Mouse (Mus musculus): Measurements from ENCODE around the gene Dctpp1. TPM values are rescaled to one million over a fixed set of nuclear protein-coding genes. Genes with fewer than 3 reads are reported as not detected.

The Dctpp1 gene
- polyA plus RNA-seq (2015; fragmentation: Nextera tagmentation; extraction: Ambion mirVana) = 159 and 166 TPM in 2 replicates

DNA sequence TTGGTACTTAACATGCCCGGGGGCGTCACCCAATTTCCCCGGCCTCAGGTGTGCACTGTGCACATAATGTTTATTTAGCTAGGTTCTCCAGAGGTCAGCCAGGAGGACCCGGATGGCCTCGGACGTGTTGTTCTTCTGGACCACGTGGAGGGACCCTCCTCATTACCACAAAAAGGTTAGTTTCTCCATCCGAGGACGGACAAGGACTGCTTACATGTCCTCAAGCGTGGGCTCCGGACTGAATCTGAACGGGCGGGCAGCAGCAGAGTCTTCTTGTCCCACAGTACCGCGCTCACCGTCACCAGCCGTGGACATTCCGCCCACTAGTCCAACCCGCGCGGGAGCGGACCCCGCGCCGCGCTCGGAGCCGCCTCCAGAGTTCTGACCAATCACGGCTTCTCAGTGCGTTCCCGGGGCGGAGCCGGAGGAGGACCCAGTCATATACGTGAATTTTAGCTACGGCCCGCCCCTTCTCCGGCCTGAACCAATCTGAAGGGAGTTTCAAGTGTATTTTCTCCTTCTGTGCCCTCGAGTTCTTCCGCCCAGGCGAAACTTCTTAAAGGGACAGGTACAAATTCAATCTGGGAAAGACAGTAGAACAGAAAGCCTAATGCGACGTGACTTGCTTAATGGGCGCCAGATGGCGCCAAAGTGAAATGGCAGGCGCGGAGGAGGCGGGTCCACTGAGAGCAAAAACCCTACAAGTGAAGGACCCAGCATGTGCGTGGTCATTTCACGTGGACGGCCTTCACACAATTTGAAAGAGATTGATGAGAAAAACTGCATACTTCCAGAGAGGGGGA, at the start of gene Dctpp1:
Gene Dctpp1, minus strand, starts transcription at position 401 of the 803 bp plus-strand sequence.
- peak within 1 kb of the TSS; percentile 64 for H3K9ac ChIP-seq (replicated peaks)
- under 1% methylated on average over 50 of the region's 50 CpGs for WGBS
- no peaks in the 10 kb centered on the region for H3K27me3 ChIP-seq
- no peaks in the 10 kb centered on the region for H3K9me3 ChIP-seq
- ATAC-seq (replicated peaks) = peak; percentile 99
- peaks cover 19% of the 10 kb centered on the region for H3K4me1 ChIP-seq
- peak within 1 kb of the TSS; percentile 39 for H3K27ac ChIP-seq (replicated peaks)
- H3K4me3 ChIP-seq = peak within 1 kb of the TSS; percentile 70
- H3K36me3 ChIP-seq = peaks cover 4% of the 10 kb centered on the region; the same call in 1 of the 2 replicates
- peak within 1 kb of the TSS; percentile 77 for H3K4me2 ChIP-seq (replicated peaks)

DNA sequence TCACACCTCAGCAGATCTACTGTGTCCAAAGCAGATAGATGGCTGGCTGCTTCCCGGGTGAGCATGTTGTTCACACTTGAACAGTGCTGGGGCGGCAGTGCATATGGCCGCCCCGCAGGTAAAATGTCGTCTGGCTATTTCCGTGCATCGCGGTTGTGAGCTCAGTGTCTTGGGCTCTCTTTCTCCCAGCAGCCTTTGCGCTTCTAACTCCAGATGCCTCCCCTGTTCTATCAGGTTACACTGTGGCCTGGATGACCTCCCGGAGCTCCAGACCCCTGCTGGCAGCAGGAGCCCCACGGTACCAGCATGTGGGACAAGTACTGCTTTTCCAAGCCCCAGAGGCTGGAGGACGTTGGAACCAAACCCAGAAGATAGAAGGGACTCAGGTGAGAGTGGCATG, 49.4 kb upstream of the Dctpp1 start:
- no peaks in the 10 kb centered on the region for H3K36me3 ChIP-seq
- H3K9me3 ChIP-seq = no peaks in the 10 kb centered on the region
- no peak for ATAC-seq (replicated peaks)
- no peak overlapping the region for H3K9ac ChIP-seq (replicated peaks)
- no peak overlapping the region for H3K27ac ChIP-seq (replicated peaks)
- 79% methylated on average over 12 of the region's 12 CpGs for WGBS
- no peak overlapping the region for H3K4me3 ChIP-seq
- H3K4me2 ChIP-seq (replicated peaks) = no peak overlapping the region
- H3K4me1 ChIP-seq = no peaks in the 10 kb centered on the region
- H3K27me3 ChIP-seq = no peaks in the 10 kb centered on the region

- H3K4me3 ChIP-seq = no peak overlapping the region
- no peak overlapping the region for H3K4me2 ChIP-seq (replicated peaks)
- H3K36me3 ChIP-seq = no peaks in the 10 kb centered on the region
- no peaks in the 10 kb centered on the region for H3K4me1 ChIP-seq
- H3K27me3 ChIP-seq = no peaks in the 10 kb centered on the region
- 57% methylated on average over 4 of the region's 4 CpGs for WGBS
- H3K9ac ChIP-seq (replicated peaks) = no peak overlapping the region
- H3K9me3 ChIP-seq = no peaks in the 10 kb centered on the region
- ATAC-seq (replicated peaks) = peak; percentile 63; the same call in 1 of the 2 replicates
- H3K27ac ChIP-seq (replicated peaks) = no peak overlapping the region
These were observed 48.4 kb upstream of the Dctpp1 start for GRCm38 (mm10) chr7:127308887-127309286.

DNA sequence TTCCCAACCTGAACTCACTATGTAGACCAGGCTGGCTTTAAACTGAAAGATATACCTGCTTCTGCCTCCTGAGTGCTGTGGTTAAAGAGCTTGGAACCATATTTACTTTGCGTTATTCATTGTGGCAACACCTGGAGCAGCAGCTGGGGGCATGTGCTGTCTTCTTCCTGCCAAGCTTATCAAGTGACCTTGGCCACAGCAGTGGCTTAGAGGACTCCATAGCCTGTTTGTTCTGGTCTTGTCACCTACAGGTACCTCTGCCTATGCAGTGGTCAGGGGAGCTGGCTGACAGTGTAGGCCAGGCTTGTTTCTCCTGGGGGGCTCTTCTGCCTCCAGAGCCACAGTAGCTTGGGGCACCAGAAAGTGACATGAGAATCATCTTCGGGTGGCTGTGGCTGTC, 47.9 kb upstream of the Dctpp1 start:
- H3K9ac ChIP-seq (replicated peaks) = no peak overlapping the region
- no peak overlapping the region for H3K27ac ChIP-seq (replicated peaks)
- no peaks in the 10 kb centered on the region for H3K36me3 ChIP-seq
- no peaks in the 10 kb centered on the region for H3K9me3 ChIP-seq
- H3K4me2 ChIP-seq (replicated peaks) = no peak overlapping the region
- H3K4me1 ChIP-seq = no peaks in the 10 kb centered on the region
- 79% methylated on average over 2 of the region's 2 CpGs for WGBS
- H3K4me3 ChIP-seq = no peak overlapping the region
- no peak for ATAC-seq (replicated peaks)
- no peaks in the 10 kb centered on the region for H3K27me3 ChIP-seq

DNA sequence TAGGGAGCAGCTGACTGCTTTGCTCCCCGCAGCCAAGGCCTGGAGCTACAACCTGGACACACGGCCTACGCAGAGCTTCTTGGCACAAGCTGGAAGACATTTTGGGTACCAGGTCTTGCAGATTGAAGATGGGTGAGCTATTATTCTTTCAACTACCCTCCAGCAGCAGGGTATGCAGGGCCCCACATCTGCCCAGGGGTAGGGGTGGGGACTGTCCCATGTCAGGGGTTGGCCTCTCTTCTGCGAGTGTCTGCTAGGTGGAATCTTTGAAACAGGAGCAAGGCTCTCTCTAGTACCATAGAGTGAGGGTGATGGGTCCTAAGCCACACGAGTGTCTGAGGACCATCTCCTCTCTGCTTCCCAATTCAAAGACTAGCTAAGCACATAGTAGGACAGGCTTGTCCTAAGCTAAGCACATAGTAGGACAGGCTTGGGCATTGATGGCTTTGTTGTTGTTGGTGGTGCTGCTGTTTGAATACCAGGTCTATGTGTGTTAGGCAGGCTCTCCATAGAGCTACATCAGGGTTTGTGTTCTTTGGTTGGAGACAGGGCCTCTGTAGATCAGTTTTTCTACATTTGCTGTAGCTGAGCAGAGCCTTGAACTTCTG, 37.2 kb upstream of the Dctpp1 start:
- H3K4me3 ChIP-seq = no peak overlapping the region
- H3K27ac ChIP-seq (replicated peaks) = no peak overlapping the region
- no peaks in the 10 kb centered on the region for H3K27me3 ChIP-seq
- ATAC-seq (replicated peaks) = no peak
- no peak overlapping the region for H3K4me2 ChIP-seq (replicated peaks)
- WGBS = 94% methylated on average over 5 of the region's 5 CpGs
- no peak overlapping the region for H3K9ac ChIP-seq (replicated peaks)
- H3K4me1 ChIP-seq = no peaks in the 10 kb centered on the region
- no peaks in the 10 kb centered on the region for H3K9me3 ChIP-seq
- no peaks in the 10 kb centered on the region for H3K36me3 ChIP-seq

DNA sequence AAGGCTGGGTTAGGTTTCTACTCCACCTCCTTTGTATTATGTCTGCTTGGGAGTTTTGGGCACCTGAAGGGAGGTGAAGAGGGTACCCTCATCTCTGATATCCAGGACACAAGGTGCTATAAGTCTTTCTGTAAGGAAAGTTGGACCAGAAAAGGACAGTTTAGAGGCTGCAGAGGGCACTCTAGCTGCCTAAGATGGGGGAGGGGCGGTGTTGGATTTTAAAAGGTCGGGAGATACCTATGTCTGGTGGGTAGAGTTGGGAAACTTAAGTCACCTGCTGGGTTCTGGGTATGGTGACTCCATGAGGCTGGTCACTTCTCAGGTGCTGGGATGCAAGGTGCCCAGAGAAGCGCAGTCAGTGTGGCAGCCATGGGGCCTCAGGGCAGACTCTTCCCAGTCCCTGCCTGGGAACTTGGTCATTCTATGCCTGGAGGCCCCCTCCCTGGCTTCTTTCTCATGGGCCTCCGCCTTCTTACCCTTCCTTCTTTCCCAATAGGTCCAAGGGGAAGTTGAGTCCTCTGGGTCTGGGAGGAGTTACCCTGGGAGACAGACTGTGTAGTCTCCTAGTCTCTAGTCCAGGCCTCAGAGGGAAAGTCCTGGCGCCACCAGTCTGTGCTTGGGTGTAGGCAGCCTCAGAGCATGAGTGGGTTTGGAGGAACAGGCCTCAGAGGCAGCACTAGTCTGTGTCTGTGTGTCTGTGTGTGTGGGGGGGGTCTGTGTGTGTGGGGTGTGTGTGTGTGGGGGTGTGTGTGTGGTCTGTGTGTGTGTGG, 36.5 kb upstream of the Dctpp1 start:
- no peaks in the 10 kb centered on the region for H3K9me3 ChIP-seq
- no peak for ATAC-seq (replicated peaks)
- WGBS = 88% methylated on average over 5 of the region's 5 CpGs

GRCm38 (mm10) chr7:127296098-127296497, 35.6 kb upstream of the Dctpp1 start, which contains the start of gene Itgal:
Gene Itgal, plus strand, starts transcription at chr7:127296260.
- no peak within 1 kb of the TSS for H3K4me3 ChIP-seq
- H3K4me1 ChIP-seq = no peaks in the 10 kb centered on the region
- H3K9ac ChIP-seq (replicated peaks) = no peak within 1 kb of the TSS
- H3K36me3 ChIP-seq = no peaks in the 10 kb centered on the region
- no peaks in the 10 kb centered on the region for H3K9me3 ChIP-seq
- H3K27me3 ChIP-seq = no peaks in the 10 kb centered on the region
- WGBS = 93% methylated on average over 11 of the region's 11 CpGs
- ATAC-seq (replicated peaks) = no peak
- H3K27ac ChIP-seq (replicated peaks) = no peak within 1 kb of the TSS
- no peak within 1 kb of the TSS for H3K4me2 ChIP-seq (replicated peaks)

More for the DNA sequence above, 36.5 kb upstream of the Dctpp1 start:
- Histone ChIP-seq H3K4me1 (no peaks in the 10 kb centered on the region), H3K36me3 (no peaks in the 10 kb centered on the region), H3K9ac (replicated peaks) (no peak overlapping the region), H3K27me3 (no peaks in the 10 kb centered on the region), H3K4me3 (no peak overlapping the region), H3K27ac (replicated peaks) (no peak overlapping the region), H3K4me2 (replicated peaks) (no peak overlapping the region)

DNA sequence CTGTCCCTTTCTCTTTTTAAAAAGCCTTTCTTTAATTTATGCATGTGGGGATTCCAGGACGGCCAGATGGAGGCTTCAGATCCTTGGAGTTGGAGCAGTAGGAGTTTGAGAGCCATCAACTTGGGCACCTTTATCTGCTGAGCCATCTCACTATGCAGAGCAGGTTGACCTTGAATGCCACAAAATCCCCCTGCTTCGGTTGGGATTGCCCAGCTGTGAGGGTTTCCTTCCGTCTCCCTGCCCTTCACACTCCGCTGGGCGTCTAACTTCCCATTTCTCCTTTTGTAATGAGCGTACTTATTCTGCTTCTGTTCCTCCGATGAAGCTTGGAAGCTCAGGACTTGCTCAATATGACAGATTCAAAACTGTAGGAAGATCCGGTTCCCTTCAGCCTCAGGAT, 29.6 kb upstream of the Dctpp1 start:
- 62% methylated on average over 8 of the region's 8 CpGs for WGBS
- Histone ChIP-seq H3K36me3 (no peaks in the 10 kb centered on the region), H3K27ac (replicated peaks) (no peak overlapping the region), H3K4me1 (no peaks in the 10 kb centered on the region), H3K4me2 (replicated peaks) (no peak overlapping the region), H3K27me3 (no peaks in the 10 kb centered on the region), H3K9me3 (no peaks in the 10 kb centered on the region; the same call in 1 of the 2 replicates), H3K4me3 (no peak overlapping the region), H3K9ac (replicated peaks) (no peak overlapping the region)
- no peak for ATAC-seq (replicated peaks)

GRCm38 (mm10) chr7:127289306-127289705, 28.8 kb upstream of the Dctpp1 start:
- no peaks in the 10 kb centered on the region for H3K36me3 ChIP-seq
- ATAC-seq (replicated peaks) = no peak
- no peak overlapping the region for H3K4me2 ChIP-seq (replicated peaks)
- 100% methylated on average over 2 of the region's 2 CpGs for WGBS
- no peaks in the 10 kb centered on the region; the same call in 1 of the 2 replicates for H3K9me3 ChIP-seq
- H3K9ac ChIP-seq (replicated peaks) = no peak overlapping the region
- H3K4me3 ChIP-seq = no peak overlapping the region
- H3K27ac ChIP-seq (replicated peaks) = no peak overlapping the region
- no peaks in the 10 kb centered on the region for H3K27me3 ChIP-seq
- H3K4me1 ChIP-seq = no peaks in the 10 kb centered on the region

DNA sequence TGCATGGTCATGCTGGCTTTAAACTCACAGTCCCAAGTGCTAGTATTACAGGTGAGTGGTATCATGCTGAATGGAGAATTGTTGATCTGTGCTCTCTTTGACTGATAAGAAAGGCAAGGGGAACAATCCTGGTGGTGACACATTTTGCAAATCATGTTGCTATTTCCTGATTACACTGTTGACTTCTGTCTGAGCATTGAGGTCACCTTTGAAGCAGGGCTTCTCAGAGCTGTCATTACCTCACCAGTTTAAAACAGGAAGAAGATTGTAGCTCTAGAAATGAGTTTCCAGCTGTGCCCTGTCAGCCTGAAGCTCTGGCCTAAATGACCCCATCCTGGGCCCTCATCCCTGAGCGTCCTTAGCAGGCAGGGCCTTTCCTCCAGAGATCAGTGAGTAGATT, 27.4 kb upstream of the Dctpp1 start:
- WGBS = 91% methylated on average over 1 of the region's 1 CpGs
- ATAC-seq (replicated peaks) = no peak

DNA sequence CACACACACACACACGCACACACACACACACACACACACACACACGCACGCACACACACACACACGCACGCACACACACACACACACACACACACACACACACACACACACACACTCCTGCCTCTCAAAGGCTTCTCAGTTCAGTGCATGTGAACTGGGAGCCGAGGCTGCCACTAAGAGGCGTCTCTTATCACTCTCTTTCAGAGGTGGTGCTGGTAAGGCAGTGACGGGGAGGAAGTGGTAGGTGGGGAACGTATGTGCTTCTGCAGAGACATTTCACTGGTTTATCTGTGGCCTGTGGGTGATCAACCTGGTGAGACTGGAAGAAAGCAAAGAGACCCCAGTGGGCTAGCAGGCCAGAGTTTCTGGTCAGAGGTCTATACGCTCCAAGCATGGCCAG, 24.6 kb upstream of the Dctpp1 start:
- Histone ChIP-seq H3K27ac (replicated peaks) (no peak overlapping the region), H3K4me1 (no peaks in the 10 kb centered on the region), H3K36me3 (no peaks in the 10 kb centered on the region), H3K27me3 (no peaks in the 10 kb centered on the region), H3K9ac (replicated peaks) (no peak overlapping the region), H3K4me2 (replicated peaks) (no peak overlapping the region), H3K4me3 (no peak overlapping the region), H3K9me3 (no peaks in the 10 kb centered on the region; the same call in 1 of the 2 replicates)
- ATAC-seq (replicated peaks) = no peak
- WGBS = 90% methylated on average over 5 of the region's 10 CpGs

More for the DNA sequence above, 27.4 kb upstream of the Dctpp1 start:
- Histone ChIP-seq H3K4me3 (no peak overlapping the region), H3K27ac (replicated peaks) (no peak overlapping the region), H3K36me3 (no peaks in the 10 kb centered on the region), H3K9me3 (no peaks in the 10 kb centered on the region; the same call in 1 of the 2 replicates), H3K4me2 (replicated peaks) (no peak overlapping the region), H3K4me1 (no peaks in the 10 kb centered on the region), H3K9ac (replicated peaks) (no peak overlapping the region), H3K27me3 (no peaks in the 10 kb centered on the region)

DNA sequence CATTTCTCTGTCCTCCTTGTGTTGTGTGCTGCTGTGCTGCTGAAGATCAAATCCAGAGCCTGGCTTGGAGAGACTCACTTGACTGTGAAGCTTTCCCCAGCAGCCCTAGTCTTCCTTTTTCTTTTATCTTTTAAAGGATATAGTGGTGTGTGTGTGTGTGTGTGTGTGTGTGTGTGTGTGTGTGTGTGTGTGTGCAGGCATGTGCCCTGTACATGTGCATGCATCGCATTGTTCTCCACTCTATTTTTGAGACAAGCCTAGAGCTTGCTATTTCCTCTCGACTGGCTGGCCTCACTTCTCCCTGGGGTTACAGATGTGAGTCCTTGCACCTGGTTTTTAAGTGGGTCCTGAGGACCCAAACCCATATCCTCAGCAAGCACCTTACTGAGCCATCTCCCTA, 21.7 kb upstream of the Dctpp1 start:
- no peaks in the 10 kb centered on the region for H3K4me1 ChIP-seq
- H3K4me3 ChIP-seq = no peak overlapping the region
- H3K27me3 ChIP-seq = no peaks in the 10 kb centered on the region
- no peak overlapping the region for H3K4me2 ChIP-seq (replicated peaks)
- no peak for ATAC-seq (replicated peaks)
- H3K27ac ChIP-seq (replicated peaks) = no peak overlapping the region
- H3K9me3 ChIP-seq = no peaks in the 10 kb centered on the region
- 88% methylated on average over 2 of the region's 2 CpGs for WGBS
- no peaks in the 10 kb centered on the region for H3K36me3 ChIP-seq
- H3K9ac ChIP-seq (replicated peaks) = no peak overlapping the region

Data from forebrain, embryonic 15.5 days (tissue).